23 mouse cellular contexts compared by ENCODE assay signal in the genomic region with DNA sequence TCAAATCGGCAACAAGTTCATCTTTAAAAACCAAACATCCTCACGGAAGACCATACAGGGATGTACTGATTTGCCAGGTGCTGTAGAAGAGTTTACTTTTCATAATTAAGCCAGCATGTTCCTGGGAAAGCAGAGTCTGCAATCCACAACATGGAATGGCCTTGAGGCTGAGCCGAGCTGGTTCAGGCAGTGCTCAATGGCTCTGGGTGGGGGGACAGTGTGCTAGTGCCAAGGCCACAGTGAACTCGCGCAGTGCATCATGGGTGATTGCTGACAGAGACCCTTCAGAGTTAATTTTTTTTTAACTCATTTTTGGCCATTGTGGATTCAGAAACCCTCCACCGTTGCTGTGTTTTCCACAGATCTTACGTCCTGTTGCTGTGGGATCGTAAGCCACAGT. TPM values are rescaled to one million over a fixed set of nuclear protein-coding genes. Genes with fewer than 3 reads are reported as not detected.
DNase-seq lines count a peak whose midpoint lies in the region; ATAC-seq lines count a peak whose summit lies in the region.
"Had no signal": no experiment of that assay in that cellular context is flagged by ENCODE, and none has a peak within 500 bp of the region (broad histone marks: within the 10 kb centered on the region; RNA-seq: fewer than 3 reads in every experiment).

No protein-coding gene starts in this region.

- 71% methylated on average over 8 of the region's 8 CpGs for WGBS in embryonic facial prominence, embryonic 11.5 days
- 82% methylated on average over 8 of the region's 8 CpGs for WGBS in embryonic facial prominence, embryonic 10.5 days
- 59% methylated on average over 8 of the region's 8 CpGs for WGBS in embryonic facial prominence, embryonic 13.5 days

- peak; percentile 46 for DNase-seq in embryonic facial prominence, embryonic 11.5 days (ENCODE audit: low spot score)
- no peak for DNase-seq in embryonic facial prominence, embryonic 10.5 days (ENCODE audit: low spot score)
- peak; percentile 77 for DNase-seq in ovary, adult 18-20 months (ENCODE audit: low spot score)
- no peak for DNase-seq in ovary, postnatal 14 days (ENCODE audit: low spot score)
- no peak for DNase-seq in urinary bladder, postnatal 10 days (ENCODE audit: low spot score)
- DNase-seq: cerebellum, adult 11-12 months; cerebellum, postnatal 14 days; gastrocnemius, postnatal 36 days; kidney, adult 8-10 months; kidney, postnatal 14 days; liver, postnatal 0 days had no signal

- H3K9me3 ChIP-seq in embryonic facial prominence, embryonic 11.5 days (replicated peaks; ENCODE audit: control insufficient read depth, low read length): no peaks in the 10 kb centered on the region
- no peaks in the 10 kb centered on the region for H3K9me3 ChIP-seq in embryonic facial prominence, embryonic 10.5 days
- H3K9me3 ChIP-seq in embryonic facial prominence, embryonic 13.5 days: peaks cover 4% of the 10 kb centered on the region; the same call in 1 of the 2 replicates
- H3K9me3 ChIP-seq: forebrain, embryonic 12.5 days; hindbrain, embryonic 13.5 days; midbrain, embryonic 12.5 days had no signal

- no peak overlapping the region for H3K4me2 ChIP-seq in embryonic facial prominence, embryonic 11.5 days (ENCODE audit: low read depth, low read length)
- H3K4me2 ChIP-seq in embryonic facial prominence, embryonic 13.5 days: no peak overlapping the region
- H3K4me2 ChIP-seq: forebrain, embryonic 12.5 days; hindbrain, embryonic 13.5 days; limb, embryonic 12.5 days; liver, embryonic 11.5 days; midbrain, embryonic 12.5 days had no signal

- no peak overlapping the region for H3K9ac ChIP-seq in embryonic facial prominence, embryonic 11.5 days (replicated peaks; ENCODE audit: low read length)
- H3K9ac ChIP-seq in embryonic facial prominence, embryonic 13.5 days: no peak overlapping the region; the same call in 1 of the 2 replicates
- H3K9ac ChIP-seq: forebrain, embryonic 12.5 days; hindbrain, embryonic 13.5 days; limb, embryonic 12.5 days; liver, postnatal 0 days; midbrain, embryonic 12.5 days had no signal

- no peaks in the 10 kb centered on the region; the same call in 1 of the 2 replicates for H3K4me1 ChIP-seq in embryonic facial prominence, embryonic 11.5 days (ENCODE audit: control insufficient read depth, insufficient read depth, low read length)
- H3K4me1 ChIP-seq in embryonic facial prominence, embryonic 10.5 days: peaks cover 12% of the 10 kb centered on the region; the same call in 1 of the 2 replicates
- peaks cover 56% of the 10 kb centered on the region for H3K4me1 ChIP-seq in embryonic facial prominence, embryonic 13.5 days
- H3K4me1 ChIP-seq: forebrain, embryonic 12.5 days had no signal

- ATAC-seq in embryonic facial prominence, embryonic 11.5 days (replicated peaks; ENCODE audit: insufficient number of reproducible peaks, low FRiP score, low TSS enrichment, low read depth): no peak
- 0 out of 2 replicates have a peak, but pooled peaks have one; percentile 63 for ATAC-seq in embryonic facial prominence, embryonic 13.5 days (ENCODE audit: insufficient number of reproducible peaks, insufficient read depth, low FRiP score, low TSS enrichment, low read depth)
- ATAC-seq in megakaryocyte progenitor cell, adult 5-6 weeks (replicated peaks; ENCODE audit: poor library complexity): no peak
- ATAC-seq: CD4-positive, CD25-positive, alpha-beta regulatory T cell, adult 4 months; inflammation-experienced regulatory T-cells, adult 6 months; liver, postnatal 0 days; lung, postnatal 0 days had no signal

- H3K27me3 ChIP-seq in embryonic facial prominence, embryonic 11.5 days (ENCODE audit: control insufficient read depth, insufficient read depth, low read length): no peaks in the 10 kb centered on the region
- no peaks in the 10 kb centered on the region for H3K27me3 ChIP-seq in embryonic facial prominence, embryonic 10.5 days (replicated peaks; ENCODE audit: low read depth, poor library complexity, severe bottlenecking)
- no peaks in the 10 kb centered on the region for H3K27me3 ChIP-seq in embryonic facial prominence, embryonic 13.5 days
- H3K27me3 ChIP-seq: forebrain, embryonic 12.5 days; hindbrain, embryonic 13.5 days; limb, embryonic 12.5 days; midbrain, embryonic 12.5 days had no signal

- no peak overlapping the region for H3K27ac ChIP-seq in embryonic facial prominence, embryonic 11.5 days (replicated peaks; ENCODE audit: low read depth, low read length)
- H3K27ac ChIP-seq in embryonic facial prominence, embryonic 10.5 days (replicated peaks): no peak overlapping the region
- peak overlapping the region; percentile 16; the same call in 1 of the 2 replicates for H3K27ac ChIP-seq in embryonic facial prominence, embryonic 13.5 days
- H3K27ac ChIP-seq: forebrain, embryonic 12.5 days; hindbrain, embryonic 13.5 days; limb, embryonic 12.5 days; macrophage; midbrain, embryonic 12.5 days had no signal

- H3K4me3 ChIP-seq in embryonic facial prominence, embryonic 11.5 days (ENCODE audit: low read depth, low read length): no peak overlapping the region
- no peak overlapping the region for H3K4me3 ChIP-seq in embryonic facial prominence, embryonic 10.5 days
- no peak overlapping the region for H3K4me3 ChIP-seq in embryonic facial prominence, embryonic 13.5 days
- H3K4me3 ChIP-seq: forebrain, embryonic 12.5 days; hindbrain, embryonic 13.5 days; limb, embryonic 12.5 days; midbrain, embryonic 12.5 days had no signal

- peaks cover 2% of the 10 kb centered on the region for H3K36me3 ChIP-seq in embryonic facial prominence, embryonic 11.5 days (replicated peaks; ENCODE audit: control insufficient read depth, insufficient read depth, low read depth, low read length)
- H3K36me3 ChIP-seq in embryonic facial prominence, embryonic 10.5 days (replicated peaks): peaks cover 64% of the 10 kb centered on the region
- peaks cover 33% of the 10 kb centered on the region for H3K36me3 ChIP-seq in embryonic facial prominence, embryonic 13.5 days
- H3K36me3 ChIP-seq: hindbrain, embryonic 13.5 days had no signal

RNA-seq across cellular contexts. Expression of a gene that starts 10.1 kb away (rescaled TPM):
- 76.4 and 92.0 TPM in 2 replicates for polyA plus RNA-seq in embryonic facial prominence, embryonic 11.5 days (2014; fragmentation: Nextera tagmentation; extraction: Ambion mirVana)
- 73.2 and 75.8 TPM in 2 replicates for polyA plus RNA-seq in embryonic facial prominence, embryonic 10.5 days (2016; fragmentation: Nextera tagmentation; extraction: Ambion mirVana)
- polyA plus RNA-seq in embryonic facial prominence, embryonic 13.5 days (2015; fragmentation: Nextera tagmentation; extraction: Ambion mirVana): 78.9 and 87.3 TPM in 2 replicates
- total RNA-seq in megakaryocyte progenitor cell, adult 5-6 weeks (2015): 5.2 and 6.9 TPM in 2 replicates
- 3.8 and 4.5 TPM in 2 replicates for total RNA-seq in megakaryocyte progenitor cell, adult 5-6 weeks (2017)
- total RNA-seq: neutrophil, adult 5-6 weeks had no signal

Comparison
In these comparisons a context has a peak if more than half of its experiments do, and no peak if none do; other contexts are left out.
1. DNase-seq: peak in embryonic facial prominence, embryonic 11.5 days (single experiment) and ovary, adult 18-20 months (single experiment); none in embryonic facial prominence, embryonic 10.5 days (single experiment), ovary, postnatal 14 days (single experiment) and urinary bladder, postnatal 10 days (single experiment).